Mouse (Mus musculus) kidney, postnatal 25 days (tissue): ENCODE measurements at regions not wholly inside any gene's neighbourhood (a gene's known extent, or its start where the extent isn't known, plus 50 kb on each side); places are given as distances from the start of the nearest gene placed in this dataset.

ENCODE experiments used
- DNase-seq, 2 experiments: peaks; one replicate each; pipeline ENCODE4 v3.0.0; 2021; ENCODE audit warnings: mixed read lengths in 2 of 2

DNA sequence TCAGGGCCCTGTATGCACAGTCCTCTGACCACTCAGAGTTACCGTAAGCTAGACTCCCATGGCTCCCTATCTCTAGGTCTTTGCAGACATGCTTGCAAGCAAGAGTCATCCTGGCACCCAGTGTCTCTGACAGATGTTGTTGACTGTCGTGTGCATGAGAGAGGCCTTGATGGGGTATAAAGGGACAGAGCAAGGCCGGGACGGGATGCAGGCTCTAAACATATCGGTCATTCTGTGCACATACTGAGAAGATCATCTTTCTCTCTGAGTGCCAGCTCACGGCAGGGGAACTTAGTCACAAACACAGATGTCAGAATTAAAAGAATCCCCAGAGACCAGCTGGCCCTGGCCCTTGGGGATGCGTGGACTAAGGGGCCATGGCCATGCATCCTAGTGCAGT lies 199.4 kb upstream of the Usp24 start:
- no peak for DNase-seq

DNA sequence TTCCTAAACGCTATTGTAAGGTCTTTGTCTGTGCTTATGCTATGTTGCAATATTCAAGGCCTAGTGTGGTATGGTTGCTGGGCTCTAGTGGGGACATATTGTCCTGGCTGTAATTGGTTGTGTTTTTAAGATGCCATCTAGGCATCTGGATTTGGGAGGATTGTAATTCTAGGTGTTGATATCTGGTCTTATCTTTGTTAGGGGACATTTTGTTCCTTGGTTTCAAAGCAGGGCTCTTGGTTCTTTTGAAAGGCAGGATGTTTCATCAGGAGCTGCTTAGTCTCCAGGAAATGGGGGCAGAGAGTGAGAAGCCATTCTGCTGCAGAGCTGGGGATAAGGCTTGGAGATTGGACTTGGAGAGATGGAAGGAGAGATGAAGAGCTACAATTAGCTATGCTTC lies 194.7 kb upstream of the Usp24 start:
- no peak for DNase-seq

DNA sequence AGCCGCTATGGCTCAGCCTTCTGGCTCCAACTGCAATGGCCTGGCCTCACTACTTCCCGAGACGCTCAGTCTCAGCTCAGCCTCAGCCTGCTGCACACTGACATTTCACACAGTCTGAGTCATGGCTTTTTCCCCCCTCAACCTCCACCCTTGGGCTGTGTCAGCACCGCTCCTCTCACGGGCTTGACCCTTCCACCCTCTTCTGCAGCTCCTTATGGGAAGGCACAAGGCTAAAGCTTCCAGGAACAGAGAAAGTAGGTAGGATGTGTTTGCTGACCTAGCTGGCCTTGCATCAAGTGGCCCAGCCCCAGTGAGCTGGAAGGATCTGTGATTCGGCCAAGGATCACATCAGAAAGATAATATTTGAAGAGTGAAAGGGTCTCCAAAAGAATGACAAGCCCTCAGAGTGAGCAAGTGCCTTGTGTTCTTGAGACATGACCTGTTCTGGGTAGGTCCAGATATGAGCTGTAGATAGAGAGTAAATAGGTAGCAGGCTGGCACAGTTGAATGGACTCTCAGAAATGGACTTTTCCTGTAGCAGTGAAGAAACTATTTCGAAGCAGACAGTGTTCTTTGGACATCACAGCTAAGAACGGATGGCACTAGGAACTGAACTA lies 192.9 kb upstream of the Usp24 start:
- DNase-seq, result peak; percentile 5 to 46

DNA sequence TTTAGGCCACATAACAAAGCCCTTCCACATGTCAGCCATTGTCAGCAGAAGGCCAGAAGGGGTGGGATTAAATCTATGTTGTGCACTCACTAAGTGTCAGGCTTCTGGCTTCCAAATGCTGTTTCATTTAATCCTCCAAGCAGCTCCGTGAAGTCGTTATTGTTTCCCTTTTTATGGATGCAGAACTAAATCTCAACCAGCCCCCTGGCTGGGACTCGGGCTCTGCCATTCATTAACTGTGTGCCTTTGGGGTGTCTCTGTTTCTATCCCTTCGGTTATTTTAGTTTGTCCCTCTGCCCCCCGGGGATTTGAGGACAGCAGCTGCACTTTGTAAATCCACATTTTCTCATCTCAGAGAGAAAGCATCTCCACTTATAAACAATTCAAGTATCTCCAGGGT lies 188.8 kb upstream of the Usp24 start:
- no peak for DNase-seq

DNA sequence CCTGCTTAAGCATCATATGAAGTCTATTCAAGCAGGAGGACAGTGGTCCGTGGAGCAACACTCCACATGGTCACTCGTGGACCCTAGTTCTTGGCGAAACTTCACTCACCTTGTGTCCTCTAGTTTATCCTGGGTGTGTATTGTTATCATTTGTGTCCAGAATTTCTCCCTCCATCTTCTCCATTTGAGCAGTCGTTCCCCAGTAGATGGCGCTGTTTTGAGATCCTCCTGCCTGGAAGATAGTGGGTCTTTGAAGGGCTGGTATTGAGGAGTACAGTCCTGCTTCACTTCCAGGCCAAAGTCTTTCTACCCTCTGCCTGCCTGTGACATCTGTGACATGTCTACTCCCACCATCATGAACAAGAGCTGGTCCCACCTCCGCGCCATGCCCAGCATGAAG lies 188.4 kb upstream of the Usp24 start:
- peak in 1 of 2 experiments; percentile 60 for DNase-seq

DNA sequence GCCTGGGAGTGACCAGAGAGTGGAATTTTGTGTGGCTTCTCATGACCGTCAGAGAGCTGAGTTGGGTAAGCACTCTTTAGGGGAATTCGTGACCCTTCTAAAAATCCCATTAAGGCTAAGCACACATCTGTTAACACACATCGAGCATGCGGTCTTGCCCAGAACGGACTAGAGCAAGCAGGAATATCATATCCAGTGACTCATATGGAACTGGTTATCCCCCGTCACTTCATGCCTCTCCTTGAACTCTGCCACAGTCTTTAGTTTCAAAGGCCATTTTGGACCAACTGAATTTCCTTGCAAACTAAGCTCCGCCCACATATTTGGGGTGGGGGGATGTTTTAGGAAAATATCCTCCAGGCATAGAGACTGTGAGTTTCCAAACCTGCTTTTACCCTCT lies 186.7 kb upstream of the Usp24 start:
- no peak for DNase-seq

DNA sequence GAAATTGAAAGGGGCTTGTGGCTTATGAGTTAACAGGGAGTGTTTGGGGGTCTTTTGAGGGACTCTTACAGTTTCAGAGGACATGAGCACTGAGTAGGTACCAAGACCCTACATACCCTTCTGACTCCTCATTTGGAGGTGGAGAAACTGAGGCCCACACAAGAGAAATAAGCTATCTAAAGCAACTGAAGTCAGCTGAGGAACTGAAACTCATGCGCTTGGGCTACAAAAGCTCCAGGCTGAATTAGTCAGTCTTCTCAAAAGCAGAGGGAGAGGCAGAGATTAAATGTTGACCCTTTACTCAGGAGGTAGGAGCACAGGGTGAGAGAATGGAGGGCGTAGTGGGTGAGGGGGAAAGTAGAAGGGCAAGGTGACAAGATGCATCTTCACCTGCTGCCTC lies 186.2 kb upstream of the Usp24 start:
- no peak for DNase-seq

DNA sequence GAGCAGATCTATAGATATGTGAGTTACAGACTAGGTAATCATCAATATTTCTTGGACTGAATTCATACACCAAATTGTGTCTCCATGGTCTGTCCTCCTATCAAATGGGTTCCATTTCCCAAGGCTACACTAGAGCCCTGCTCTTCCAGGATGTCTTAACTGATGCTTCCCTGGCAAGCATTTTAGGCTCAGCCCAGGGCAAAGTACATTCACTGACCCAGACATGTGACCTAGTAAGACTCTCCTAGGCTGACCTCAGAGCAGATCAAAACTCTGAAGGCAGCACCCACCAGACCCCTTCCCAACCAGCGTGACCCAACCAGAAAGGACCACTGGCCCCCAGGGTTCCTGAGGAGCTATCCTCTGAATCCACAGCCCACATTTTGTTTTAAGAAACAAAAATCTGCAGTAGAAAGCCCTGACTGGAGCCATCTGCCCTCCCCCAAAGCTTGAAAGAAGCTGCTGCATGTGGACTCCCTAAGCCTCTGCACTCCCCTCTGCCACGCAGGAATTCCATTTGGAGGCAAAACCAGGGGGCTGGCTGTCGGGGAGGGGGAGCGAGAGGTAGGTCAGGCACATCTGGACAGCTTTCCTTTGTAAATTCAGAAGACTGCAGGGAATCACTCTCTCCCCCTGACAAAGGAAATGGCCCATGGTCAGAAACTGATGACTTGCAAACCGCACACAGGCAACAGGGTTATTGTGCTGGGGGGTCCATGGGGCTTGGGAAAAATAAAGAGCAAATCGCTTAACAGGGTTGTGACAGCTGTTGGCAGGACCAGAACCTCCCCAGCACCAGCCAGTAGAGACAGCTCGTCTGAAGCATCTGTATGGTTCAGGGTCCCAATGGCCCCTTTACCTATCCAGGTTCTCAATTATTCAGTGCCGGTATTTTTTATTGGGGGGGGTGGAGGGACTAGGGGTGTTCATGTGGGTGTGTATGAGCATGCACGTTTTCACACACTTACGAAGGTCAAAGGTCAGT lies 182.0 kb upstream of the Usp24 start:
- DNase-seq, result peak; percentile 51 to 65

DNA sequence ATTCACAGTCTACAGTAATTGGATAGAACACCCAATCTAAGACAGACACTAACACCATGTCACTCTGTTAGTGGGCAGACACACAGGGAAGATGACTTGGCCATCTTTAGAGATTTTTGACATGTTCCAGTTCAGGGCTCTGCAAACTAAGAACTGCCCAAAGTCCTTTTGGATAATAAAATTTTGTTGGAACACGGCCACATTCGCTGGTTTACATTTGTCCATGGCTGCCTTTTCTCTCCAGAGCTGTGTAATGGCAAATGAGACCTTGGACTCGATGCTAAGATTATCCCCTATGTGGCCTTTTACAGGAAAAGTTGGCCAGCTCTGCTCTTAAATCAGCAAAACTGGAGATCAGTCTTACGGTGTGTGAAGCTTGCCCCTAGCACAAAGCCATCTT lies 173.3 kb upstream of the Usp24 start:
- DNase-seq, result no peak

DNA sequence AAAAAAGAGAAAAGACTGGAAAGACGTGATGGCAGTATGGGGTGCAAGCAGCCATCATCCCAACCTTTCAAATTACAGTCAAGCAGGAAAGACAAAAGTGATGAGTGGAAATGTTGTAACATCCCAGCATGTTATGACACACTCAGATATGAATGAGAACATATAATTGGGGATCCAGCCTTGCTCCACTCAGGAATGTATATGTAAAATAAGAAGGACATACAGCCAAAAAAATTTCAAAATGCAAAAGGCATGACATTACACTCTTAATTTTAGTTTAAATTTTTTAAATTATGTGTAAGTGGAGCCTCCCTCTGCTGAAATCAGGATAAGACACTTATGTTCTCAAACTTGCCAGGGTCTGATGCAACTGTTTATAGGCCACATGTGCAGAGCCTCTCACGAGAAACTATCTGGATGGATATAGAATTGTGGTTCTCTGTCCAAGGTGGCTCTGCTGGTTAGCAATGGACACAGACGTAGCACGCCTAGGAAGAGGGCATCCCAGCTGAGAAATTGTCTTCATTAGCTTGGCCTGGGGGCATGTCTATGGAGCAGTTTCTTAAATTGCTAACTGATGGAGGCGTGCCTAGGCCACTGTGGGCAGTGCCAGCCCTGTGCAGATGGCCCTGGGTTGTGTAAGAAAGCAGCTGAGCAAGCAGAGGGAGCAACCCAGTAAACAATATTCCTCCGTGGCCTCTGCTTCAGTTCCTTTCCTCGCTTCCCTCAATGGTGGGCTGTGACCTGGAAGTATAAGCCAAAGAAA lies 171.5 kb upstream of the Usp24 start:
- peak in 1 of 2 experiments; percentile 52 for DNase-seq

DNA sequence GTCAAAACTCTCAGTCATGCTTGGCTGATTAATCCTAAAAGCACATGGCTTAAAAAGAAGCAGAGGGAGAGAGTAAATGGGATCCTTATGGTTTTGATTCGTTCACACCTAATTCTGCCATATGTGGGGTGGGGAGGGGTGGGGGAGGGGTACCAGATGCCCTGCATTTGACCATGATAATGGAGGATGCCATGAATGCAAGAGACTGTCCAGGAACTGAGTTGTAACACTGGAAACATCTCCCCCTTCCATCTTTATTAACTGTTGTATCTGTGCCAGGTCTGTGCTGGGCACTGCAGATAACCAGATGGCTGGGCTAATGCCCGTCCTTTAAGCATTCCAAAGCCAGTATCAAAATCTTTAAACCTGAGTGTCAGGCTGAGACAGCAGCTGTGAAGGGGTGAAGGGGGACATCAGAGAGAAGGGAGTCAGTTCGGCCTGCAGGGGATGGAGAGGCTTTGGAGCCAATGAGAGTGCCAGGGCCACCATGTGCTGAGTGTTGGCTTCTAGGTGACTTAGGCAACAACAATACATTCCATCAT lies 169.0 kb upstream of the Usp24 start:
- DNase-seq, result no peak

DNA sequence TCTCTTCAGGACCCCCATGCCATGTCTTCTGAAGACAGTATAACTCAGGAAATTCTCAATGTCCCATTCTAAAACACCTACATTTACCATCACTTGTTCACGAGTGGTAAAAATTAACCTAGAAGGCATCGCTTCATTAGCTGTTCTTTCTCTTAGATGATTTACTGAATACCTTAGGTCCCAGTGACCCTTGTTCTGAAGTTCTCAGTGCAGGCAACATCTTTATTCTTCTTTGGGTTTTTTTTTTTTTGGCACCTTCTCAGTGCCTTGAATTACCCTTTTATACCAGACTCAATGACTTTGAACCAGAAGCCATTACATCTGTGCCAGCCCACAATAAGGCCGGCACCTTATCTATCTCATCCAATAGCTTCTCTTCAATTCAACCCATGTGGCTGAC lies 167.1 kb upstream of the Usp24 start:
- no peak for DNase-seq

DNA sequence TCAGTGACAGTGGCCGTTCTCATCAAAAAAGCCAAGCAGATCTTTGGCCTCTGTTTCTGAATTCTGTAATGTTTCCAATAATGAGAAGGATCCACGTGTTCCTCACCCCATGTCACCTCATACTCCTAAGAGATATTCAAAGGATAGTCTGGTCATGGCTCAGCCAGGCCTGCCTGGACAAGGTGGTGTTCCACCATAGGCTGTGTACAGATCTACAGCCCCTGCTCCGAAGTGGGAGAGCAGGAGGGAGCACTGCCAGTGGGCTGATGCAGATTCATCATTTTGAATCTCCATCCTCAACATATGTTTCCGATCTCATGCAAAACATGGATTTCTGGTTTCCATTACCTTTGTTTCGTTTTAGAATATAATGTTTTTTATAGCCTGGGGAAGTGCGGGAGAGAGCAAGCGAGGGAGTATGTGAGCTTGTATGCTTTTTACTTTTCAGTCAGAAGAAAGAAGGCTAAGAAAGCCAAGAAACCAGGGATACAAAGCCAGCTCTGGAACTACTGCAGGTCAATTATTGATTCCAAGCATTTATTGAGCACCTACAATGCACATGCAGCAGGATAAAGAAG lies 166.5 kb upstream of the Usp24 start:
- DNase-seq, result no peak

DNA sequence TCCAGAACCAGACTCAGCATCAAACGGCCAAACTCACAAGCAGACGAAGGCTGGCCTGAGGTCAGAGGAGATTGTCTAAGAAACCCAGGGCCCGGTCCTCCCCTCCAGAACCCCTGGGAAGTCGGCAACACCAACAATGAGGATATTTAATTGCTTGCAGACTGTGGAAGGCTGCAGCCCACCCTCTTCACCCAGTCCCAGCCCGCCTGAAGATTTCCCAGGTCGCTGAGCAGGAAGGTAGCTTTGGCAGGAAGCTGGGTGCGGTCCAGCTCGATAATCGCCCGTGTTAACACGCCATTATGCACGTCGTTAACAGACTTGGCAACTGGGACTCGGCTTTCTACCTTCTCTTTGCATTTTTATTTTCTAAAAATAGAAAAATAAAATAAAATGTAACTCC lies 165.2 kb upstream of the Usp24 start:
- DNase-seq, result peak; percentile 13 to 51

DNA sequence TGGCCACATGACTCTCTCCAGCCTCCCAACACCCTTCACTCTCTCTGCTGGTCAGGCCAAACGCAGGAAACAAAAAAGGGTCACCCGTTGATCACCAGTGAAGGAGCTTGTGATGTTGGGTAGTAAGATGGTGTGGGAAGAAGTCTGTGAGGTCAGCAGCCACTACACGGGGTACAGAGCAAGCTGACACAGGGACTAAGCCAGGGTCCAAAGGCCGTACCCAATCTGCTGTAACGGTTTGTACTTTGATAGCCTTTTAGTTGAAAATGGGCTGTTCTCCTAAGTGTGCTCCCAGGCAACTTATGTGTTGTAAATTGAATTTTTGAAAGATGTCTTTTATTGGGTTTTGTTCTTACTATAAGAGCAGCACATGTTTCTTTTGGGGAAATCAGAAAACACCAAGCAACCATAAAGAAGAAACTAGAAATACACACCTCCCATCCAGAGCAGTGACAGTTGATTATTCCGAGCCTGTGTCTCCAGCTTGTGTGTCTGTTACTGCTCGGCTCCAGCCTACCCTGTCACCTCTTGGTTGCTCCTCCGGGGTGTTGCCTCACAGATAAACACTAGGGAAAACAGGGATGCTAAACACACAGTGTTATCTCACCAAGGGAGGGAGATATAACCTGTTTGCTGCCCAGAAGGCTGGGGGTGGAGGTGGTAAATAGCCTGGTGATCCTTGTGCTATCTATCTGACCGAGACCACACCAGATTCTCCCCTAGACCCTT lies 158.4 kb upstream of the Usp24 start:
- DNase-seq, result peak; percentile 53 to 74

DNA sequence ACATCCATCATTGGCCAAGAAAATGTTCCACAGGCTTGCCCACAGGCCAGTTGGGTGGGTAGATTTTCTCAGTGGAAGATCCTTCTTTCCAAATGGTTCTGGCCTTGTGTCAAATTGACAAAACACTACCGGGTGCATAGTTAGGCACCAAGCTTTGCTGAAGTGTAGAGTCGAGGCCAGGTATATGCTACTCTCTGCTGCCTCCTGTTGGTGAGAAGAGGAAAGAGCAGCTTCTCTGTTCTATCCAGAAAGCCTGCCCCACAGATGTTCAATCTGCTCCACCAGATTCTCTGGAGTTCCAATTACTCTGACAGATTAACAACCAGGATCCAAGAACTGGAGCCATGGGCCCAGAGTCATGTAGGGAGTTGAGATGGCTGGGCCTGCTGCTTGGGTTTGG lies 154.4 kb upstream of the Usp24 start:
- DNase-seq, result peak in 1 of 2 experiments; percentile 11

DNA sequence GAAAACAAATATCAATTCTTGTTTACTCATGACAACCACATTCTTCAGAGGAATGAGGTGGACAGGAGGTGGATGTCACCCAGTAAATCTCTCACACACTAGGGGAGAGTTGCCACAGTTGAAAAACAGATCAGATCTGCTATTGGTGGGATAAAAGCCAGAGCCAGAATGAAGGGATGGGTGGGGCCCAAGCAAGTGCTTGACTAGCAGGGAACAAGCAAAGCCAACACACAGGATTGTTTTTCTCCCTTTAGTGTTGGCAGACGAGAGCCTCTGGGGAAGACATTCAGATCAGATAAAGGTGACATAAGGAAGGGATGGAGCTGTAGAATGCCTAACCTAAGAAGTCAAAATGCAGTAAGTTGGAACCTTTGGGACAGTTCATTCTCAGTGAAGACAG lies 153.5 kb upstream of the Usp24 start:
- no peak for DNase-seq

DNA sequence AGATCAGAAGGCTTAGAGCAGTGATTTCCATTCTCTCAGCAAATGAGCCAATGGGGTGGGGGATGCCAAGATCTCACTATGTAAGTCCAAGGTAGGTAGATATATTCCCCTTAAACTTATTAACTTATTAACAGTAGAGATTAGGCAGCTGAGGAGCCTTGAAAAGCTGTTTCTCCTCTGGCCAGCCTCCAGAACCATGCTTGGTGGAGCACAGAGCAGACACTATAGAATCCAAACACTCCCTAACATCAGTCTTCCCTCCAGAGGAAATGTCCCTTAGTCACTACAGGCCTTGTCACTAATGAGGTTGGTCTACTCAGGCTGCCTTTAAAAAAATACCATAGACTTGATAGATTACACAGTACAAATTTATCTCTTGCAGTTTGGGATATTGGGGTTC lies 152.8 kb upstream of the Usp24 start:
- peak in 1 of 2 experiments; percentile 5 for DNase-seq

DNA sequence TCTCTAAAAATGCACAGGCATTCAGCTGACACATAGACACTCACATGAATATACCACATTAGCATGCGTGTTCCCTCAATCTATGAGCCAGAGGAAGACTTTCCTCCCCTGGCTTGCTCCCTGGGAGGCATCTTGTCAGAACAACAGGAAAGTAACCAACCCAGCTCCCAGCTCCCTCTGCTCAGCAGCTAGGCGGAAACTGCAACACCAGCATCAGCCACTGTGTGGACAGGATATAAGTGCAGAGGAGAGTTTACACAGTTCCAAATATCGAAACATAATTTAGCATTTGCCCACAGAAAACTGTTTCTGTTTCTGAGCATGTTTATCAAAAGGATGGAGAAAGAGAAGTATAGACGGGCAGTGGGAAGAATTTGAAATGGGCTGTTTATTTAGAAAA lies 148.3 kb upstream of the Usp24 start:
- DNase-seq, result no peak

DNA sequence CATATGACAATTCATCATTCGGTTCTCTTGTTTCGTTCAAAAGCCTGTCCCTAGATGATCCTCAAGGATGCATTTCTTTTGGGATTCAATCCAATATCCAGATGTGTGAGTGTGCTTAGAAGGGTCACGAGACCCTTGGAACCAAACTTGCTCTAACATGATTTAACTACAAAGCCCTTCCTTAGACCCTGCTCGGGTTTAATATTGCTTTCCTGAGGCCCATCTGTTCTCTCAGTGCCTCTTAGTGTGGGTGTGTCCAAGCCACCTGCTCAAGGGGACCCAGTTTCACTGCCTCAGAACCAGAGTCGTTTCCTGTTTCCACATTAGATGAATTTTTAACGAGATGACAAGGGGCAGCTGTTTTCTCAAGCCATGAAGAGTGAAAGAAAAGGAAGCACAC lies 147.3 kb upstream of the Usp24 start:
- no peak for DNase-seq

DNA sequence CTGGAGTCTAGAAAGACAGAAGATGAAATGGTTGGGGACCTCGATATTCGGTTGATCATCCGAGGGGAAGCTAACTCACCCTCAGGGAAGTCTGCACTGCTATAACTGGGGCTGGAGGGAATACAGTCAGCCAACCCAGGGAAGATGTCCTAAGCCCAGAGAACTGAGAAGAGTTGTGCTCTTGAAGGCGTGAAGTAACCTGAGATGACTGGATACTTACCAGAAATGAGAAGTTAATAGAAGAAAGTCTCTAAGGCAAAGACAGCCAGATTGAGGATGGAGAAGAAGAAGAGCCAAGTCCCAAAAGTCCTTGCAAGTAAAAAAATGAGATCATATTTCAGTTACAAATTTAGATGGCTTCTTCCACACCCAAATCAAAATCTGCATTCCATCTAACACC lies 146.5 kb upstream of the Usp24 start:
- no peak for DNase-seq

DNA sequence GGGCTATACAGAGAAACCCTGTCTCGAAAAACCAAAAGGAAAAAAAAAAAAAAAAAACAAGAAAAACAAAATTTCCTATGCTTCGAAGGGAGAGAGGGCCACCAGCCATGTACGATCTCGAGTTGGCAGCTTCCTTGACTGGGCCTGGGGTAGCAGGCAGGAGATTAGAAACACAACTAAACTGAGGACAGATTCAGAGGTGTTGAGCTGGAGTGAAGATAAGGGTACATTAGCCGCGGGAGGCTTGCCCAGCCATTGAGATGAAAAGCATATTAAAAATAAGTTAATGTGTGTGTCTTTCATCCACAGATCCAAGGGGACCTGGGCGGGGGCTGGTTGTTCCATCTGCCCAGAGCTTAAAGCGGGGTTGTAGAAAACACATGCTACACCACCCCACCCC lies 145.3 kb upstream of the Usp24 start:
- no peak for DNase-seq
